Mouse (Mus musculus) adrenal gland, postnatal 4 days (tissue): ENCODE data around the gene Olfr287. TPM values are rescaled to one million over a fixed set of nuclear protein-coding genes. Genes with fewer than 3 reads are reported as not detected.

ENCODE experiments used
- DNase-seq, 2 experiments: peaks; one replicate each; pipeline ENCODE4 v3.0.0; 2021 to 2022; ENCODE audit warnings: low spot score in 2 of 2, mixed read lengths in 2 of 2
- total RNA-seq, 2 experiments: library from RNA; stranded (reverse); gene quantifications; 2 replicates each; pipeline ENCODE4 v1.2.3; 2021

The Olfr287 gene
- total RNA-seq, 2 experiments from 2014 or later, result not detected

DNA sequence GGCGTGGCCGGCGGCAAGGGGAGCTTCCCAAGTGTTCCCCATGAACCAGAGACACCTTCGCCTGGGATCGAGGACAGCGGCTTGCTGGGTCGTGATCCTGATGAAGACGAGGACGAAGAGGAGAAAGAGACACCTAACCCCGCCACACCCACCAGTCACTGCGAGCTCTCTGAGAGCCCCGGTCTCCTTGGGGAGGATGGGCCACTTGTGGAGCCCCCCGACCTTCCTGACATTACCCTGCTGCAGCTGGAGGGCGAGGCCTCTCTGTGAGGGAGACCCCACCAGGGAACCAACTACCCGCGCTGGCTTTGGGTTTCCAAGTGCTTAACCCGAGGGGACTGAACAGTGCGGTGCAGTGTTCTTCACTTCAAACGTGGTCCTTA, 52.2 kb downstream of the Olfr287 start:
- no peak for DNase-seq

- DNase-seq, result peak in 1 of 2 experiments; percentile 39
Measured at GRCm38 (mm10) chr15:98167645-98168621, 52.9 kb downstream of the Olfr287 start.

DNA sequence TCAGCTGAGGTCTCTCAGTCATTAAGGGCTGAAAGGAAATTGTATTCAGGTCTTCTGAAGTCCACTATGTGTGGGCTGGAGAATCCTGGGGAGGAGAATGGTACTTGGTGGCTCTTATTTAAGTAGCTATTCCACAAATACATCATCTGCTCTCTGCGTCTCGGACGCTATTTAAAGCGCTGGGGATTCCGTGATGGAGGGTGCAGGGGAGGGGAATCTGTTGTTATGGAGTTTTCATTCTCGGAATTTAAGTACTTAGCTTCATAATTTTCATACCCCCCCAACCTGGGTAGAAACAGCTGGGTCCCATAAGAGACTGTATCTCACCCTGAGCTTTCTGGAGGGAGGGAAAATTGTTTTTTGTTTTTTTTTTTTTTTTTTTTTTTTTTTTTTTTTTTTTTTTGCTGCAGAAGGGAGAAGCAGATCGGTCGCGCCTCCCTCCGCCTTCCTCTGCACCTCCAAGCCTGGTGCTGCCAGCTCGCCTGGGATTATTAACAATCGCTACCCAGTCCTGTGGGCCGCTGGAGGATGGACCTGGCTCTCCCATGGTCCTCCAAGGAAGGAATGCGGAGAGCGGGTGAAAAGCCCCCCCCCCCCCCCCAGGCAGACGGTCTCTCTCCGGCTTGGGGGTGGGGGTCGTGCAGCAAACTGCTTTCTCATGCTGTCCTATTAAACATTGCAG, 53.8 kb downstream of the Olfr287 start, which contains the start of gene Ccdc184:
Gene Ccdc184, plus strand, starts transcription at position 196 of the 682 bp plus-strand sequence.
- no peak for DNase-seq

DNA sequence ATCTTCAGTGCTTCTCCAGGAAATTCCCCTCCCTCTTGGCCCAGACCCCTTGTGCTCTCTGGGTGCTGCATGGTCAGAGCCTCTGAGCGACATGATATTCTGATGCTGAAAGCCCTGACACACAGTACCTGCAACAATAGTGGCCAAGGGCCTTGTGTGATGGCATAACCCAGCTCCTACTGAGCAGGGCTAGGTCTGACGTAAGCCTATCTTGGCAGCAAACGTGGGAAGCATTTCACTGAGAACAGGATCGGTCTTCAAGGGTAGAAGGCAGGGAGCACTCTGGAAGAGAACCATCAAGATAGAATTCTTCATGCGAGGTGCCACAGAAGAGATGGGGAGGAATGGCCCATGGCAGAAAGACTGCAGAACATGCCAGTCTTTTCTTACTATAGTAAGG, 55.3 kb downstream of the Olfr287 start, which contains the start of gene Asb8:
Gene Asb8, minus strand, starts transcription at position 101 of the 400 bp plus-strand sequence.
- no peak for DNase-seq

DNA sequence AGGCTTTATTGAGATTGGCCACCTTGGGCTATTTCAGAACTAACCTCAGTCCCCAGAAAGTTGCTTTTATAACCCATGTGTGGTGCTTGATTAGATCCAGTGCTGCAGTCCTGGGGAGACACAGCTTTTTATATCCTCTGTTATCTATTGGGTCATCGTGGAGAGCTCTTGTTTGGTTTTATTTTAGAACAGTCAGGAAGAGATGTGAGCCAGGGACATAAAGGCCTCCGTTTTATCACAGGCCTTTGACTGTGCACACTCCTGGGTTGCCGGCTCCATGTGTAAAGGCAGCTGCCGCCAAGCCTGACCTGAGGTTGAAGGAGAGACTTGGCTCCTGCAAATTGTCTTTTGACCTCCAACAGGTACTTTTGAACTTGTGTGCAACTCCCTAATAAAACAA, 58.3 kb downstream of the Olfr287 start:
- no peak for DNase-seq

GRCm38 (mm10) chr15:98161026-98161805, 59.6 kb downstream of the Olfr287 start:
- no peak for DNase-seq

DNA sequence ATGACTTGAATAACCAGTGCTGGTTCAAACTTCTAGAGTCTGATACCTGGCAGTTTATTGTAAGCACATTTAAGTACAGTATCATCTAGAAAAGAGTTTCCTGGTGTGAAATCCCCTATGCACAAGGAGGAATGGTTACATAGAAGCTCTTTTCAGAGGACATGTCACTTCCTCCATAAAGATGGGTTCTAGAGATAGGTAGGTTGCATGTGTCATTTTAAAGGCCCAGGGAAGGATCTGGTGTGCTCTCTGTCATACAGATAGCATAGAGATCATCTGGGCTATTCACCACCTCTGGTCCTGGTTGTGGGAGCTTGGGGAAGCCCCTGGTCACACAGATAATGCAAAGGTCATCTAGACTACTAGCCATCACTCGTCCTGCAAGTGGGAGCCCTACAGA, 63.6 kb downstream of the Olfr287 start:
- no peak for DNase-seq

Other genes with a start within 250 kb of the Olfr287 start
- gene Col2a1, start 216.4 kb downstream of the Olfr287 start, total RNA-seq, result 1 to 10 TPM; 3.8 TPM
- 10 to 100 TPM; 76.5 to 88.7 TPM for gene Pfkm, start 128.5 kb downstream of the Olfr287 start, total RNA-seq
- gene Senp1, start 127.3 kb downstream of the Olfr287 start, total RNA-seq, result 10 to 100 TPM; 26.0 to 28.8 TPM
- gene Asb8, start 55.4 kb downstream of the Olfr287 start, total RNA-seq, result 10 to 100 TPM; 48.6 to 50.3 TPM
- 1 to 10 TPM; 2.0 TPM for gene Ccdc184, start 53.9 kb downstream of the Olfr287 start, total RNA-seq
- gene Olfr288, start 25.5 kb downstream of the Olfr287 start, total RNA-seq, result not detected
- not detected for gene Gm44579, start 79 bp downstream of the Olfr287 start, total RNA-seq
- not detected for gene Olfr286, start 13.4 kb upstream of the Olfr287 start, total RNA-seq
- gene H1fnt, start 36.2 kb upstream of the Olfr287 start, total RNA-seq, result not detected
- 1 to 10 TPM; 8.4 to 8.8 TPM for gene Zfp641, start 75.1 kb upstream of the Olfr287 start, total RNA-seq
- gene Olfr285, start 96.3 kb upstream of the Olfr287 start, total RNA-seq, result not detected
- gene Olfr284, start 119.9 kb upstream of the Olfr287 start, total RNA-seq, result not detected
- gene Olfr283, start 159.9 kb upstream of the Olfr287 start, total RNA-seq, result not detected
- gene Olfr282, start 210.2 kb upstream of the Olfr287 start, total RNA-seq, result not detected
- not detected for gene Olfr281, start 231.5 kb upstream of the Olfr287 start, total RNA-seq
- not detected for gene OR5BS1P, start 248.8 kb upstream of the Olfr287 start, total RNA-seq